Mouse (Mus musculus) right cerebral cortex, adult 2 months (tissue): ENCODE measurements around the gene Cnga1.
"Not testable (repeated sequence)": the region's sequence is repeated elsewhere in the genome, so short reads cannot be mapped to it uniquely, and the experiment has no call there.

Source experiments
- DNase-seq, 2 experiments: peaks; one replicate each; pipeline ENCODE4 v3.0.0; 2021 to 2022; ENCODE audit warnings: low spot score in 2 of 2

Cnga1 gene

DNA sequence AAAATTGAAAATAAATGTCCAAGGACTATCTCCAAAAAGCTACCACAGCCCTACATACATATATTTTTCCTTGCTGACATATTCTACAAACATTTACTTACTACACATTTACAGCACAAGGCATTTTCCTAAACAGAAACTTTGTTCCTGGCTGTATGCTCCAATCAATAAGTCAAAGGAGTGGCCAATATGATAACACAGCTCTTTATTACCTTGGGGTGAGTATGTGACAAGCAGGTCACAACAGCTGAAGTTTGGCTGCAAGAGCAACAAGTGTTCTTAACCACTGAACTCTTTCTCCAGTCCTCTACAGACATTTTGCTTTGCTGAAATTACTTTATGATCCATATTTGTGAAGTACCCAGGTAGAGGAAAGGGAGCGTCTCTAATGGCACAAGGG, 4.0 kb downstream of the Cnga1 start:
- DNase-seq = no peak

DNA sequence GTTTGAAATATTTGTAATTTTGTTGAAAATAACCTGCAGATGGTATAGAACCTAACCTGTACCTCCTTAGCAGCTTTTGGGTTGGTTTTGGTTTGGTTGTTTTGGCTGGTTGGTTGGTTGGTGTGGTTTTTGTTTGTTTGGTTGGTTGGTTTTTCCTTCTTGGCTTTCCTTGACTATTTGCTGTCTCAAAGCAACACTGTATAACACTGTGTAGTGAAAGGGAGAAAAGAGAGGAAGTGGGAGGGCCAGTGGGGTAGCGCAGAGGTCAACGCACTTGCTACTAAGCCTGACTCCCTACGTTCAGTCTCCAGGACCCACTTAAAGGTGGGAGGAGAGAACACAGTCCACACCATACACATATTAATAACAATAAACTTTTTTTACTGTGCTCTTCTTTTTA, 7.5 kb downstream of the Cnga1 start:
- DNase-seq = no peak

DNA sequence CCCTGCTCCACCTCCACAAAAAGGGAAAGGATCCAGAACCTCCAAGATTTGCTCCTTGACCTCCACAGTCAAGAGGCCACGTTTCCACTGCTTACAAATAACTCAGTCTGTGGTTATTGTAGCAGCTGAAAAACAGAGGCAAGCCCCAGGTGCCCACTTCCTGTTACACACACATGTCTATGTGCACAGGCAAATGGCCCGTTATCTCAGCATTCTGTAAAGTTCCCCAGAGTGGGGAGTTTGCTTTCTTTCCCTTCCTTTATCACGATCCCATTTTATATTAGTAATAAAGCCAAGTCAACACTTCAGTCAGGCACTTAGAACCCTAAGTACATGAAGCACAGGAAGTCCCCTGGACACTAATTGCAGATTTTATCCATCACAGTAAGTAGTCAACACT, 8.0 kb downstream of the Cnga1 start:
- no peak for DNase-seq

DNA sequence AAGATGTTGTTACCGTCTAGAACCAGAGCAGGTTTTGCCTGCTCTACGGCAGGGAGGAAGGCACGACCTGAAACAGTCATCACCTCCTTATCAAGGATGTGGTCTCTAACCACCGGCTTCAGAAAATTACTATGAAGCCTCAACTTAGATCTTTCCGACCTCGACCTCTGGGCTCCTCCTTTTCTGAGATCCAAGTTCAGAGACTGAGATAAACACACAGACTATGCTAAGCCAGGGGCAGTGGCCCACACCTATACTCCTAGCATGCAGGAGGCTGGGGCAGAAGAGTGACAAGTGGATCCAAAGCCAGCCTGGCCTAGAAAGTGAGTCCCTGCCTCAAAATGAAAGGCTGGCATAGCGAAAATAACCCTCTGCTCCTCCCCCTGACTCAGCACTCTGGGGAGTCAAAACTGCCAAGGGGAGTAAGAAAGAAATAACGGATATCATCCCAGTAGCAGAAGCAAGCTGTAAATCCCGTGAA, 9.2 kb downstream of the Cnga1 start:
- DNase-seq = no peak

DNA sequence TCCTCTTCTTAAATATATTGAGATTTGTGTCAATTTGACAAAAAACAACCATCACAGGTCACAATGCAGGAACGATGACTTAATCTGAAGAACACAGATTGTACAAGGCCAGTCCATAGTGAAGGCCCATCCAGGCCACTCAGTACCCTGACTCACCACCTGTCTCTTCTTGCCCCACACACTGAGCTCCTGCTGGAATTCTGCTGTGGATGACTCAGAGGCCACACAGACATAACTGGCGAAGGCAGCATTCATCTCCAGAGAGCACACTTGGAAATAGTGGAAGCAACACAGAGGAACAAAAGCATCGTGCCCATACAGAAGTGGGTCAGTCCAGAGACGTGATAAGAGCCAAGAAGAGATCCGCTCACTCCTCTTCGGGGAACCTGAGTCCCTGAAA, 14.0 kb downstream of the Cnga1 start:
- DNase-seq = no peak

DNA sequence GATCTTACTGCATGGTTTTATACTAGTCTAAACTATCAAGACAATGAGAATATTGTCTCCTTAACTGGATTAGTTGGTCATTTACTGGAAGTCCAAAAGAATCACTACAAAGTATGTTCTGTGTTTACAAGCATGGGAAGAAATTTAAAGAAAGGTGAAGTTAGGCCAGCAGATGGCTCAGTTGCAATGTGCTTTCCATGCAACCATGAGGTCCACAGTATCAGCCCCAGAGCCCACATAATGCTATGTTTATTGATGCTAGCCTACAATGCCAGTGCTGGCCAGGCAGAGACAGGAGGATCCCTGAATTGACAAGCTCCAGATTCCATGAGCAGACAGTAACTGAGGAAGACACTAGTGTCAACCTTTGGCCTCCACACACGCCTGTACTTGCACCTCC, 23.1 kb downstream of the Cnga1 start:
- no peak for DNase-seq

DNA sequence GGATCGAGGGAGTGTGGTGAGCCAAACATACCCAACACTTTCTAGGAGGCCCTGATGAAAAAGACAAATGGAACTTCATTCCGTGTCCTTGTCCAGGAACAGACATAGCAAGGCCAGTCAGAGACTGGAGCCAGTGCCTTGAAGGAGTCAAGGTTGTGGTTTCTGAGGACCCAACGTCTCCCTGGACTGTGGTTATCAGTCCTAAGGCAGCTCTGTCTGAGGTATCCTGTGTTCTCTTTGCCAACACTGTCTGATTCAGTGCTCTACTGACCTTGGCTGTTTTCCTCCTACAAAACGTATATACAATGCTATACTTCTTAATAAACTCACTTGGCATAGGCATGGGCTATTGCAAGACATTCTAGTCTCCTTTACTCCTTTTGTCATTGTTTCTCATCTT, 26.7 kb downstream of the Cnga1 start:
- DNase-seq = no peak

DNA sequence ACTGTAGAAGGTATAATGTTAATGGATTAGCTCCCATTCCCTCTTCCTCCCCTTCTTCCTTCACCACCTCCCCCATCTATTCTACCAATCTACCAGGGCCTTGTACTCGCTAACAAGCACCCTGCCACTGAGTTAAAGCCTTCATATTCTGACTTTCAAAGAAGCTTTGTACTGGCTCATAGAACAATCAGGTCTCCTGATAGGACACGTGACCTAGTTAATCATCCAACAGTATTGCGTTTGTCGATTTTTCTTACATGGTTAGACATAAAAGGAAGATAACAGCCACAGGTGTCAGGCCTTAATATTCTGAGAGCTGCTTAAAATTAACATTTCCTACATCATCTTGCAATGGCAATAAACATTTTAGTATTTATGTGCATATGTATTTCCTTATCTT, 40.9 kb downstream of the Cnga1 start:
- DNase-seq = no peak

DNA sequence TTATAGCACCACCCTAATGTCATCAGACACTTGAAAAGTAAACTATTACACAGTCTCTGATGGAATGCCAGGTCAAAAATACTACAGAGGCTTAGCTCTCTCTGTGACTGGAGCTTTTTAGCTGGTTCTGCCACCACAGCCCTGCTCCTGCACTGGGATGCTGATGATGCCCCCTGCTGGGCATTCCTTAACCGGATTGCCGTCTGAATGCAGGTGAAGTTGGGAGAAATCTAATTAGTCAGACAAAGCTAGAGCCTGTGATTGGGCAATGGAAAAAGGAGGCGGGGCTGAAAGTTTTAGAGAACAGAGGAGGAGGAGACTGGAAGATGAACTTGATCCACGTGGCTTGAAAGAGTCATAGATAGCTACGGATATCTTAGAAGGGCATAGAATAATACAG, 43.1 kb downstream of the Cnga1 start:
- peak in 1 of 2 experiments; percentile 16 for DNase-seq

DNA sequence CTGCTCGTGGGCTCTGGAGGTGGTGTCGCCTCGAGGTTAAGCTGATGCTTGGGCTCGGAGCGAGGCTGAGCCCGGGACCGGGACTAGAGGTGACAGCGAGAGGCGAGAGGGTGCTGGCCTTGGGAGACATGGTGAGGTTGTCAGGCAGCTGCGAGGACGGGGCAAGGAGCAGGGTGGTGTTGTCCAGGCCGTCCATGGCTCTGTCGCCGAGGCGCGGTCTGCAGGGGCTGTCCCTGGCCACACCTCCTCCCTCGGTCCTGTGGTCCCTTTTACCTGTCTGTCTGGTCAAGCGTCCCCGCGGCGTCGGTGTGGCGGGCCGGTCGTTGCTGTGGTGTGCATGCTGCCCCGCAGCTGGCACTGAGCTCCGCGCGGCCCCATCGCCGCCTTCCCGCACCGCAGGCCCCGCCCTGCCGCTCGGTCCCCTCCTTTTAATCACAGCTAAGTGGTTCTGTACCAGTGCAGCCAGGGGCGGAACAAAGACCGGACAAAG, 56.8 kb downstream of the Cnga1 start, which contains the start of gene Gm5868:
TSS of gene Gm5868 (minus strand) at position 360 of the 490 bp plus-strand sequence.
- DNase-seq = no peak

DNA sequence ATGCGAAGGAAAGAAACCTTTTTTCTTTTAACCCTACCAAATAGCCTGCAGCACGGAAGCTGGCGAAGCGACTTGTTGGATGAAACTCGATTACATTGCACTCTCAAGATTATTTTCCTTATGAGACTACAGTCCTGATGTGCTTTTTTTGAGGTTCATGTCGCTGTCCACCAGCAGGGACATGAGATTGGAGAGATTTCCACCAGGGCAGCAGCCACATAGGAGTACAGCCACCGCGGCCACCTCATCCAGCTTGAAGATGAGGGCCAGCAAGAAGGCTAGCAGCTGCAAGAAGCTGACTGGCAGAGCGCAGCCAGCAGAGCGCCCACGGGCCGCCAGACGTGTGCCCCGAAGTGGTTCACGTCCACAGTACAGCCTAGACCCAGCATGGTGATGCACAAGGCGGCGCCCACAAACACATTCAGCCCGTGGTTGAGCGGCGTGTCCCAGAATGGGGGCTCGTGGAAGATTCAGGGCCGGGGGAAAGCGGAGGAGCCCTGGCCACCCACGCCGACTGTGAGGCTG, 57.3 kb downstream of the Cnga1 start:
- not testable (repeated sequence) for DNase-seq

DNA sequence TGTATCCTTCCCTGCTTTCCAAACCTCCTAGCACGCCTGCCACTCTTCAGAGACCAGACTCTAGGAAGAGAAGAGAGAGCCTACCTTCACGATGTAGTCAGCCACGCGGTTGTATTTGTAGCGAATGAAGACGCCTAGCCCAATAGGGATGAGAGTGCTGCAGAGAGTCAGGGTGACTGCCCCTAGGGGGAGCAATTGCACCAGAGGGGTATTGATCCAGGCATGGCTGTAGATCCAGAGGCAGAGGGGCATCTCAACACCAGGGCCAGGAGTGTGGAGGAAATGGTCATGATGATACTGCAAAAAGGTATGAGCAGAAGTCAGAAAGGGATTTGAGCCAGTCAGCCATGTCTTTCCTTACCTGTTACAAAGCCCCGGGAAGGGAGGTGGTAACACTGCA, 58.0 kb downstream of the Cnga1 start:
- DNase-seq = not testable (repeated sequence)

DNA sequence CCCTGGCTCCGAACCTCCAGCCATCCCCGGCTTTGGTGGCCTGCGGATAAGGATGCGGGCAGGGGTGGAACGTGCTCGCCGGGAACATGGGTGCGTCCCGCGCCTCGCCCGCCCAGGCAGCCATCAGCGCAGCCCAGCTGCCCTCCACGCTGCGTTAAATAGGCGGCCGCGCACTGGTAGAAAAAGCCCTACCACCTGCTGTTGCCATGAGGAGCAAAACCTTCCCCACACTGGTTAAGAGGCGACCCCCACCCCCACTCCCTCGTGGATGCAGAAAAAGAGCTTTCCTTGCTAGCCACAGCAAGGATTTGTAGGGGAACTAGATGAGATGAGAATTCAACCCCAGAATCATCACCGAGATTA, 63.1 kb downstream of the Cnga1 start, which contains the start of gene Zar1:
TSS of gene Zar1 (minus strand) at position 285 of the 363 bp plus-strand sequence.
- DNase-seq = not testable (repeated sequence)

DNA sequence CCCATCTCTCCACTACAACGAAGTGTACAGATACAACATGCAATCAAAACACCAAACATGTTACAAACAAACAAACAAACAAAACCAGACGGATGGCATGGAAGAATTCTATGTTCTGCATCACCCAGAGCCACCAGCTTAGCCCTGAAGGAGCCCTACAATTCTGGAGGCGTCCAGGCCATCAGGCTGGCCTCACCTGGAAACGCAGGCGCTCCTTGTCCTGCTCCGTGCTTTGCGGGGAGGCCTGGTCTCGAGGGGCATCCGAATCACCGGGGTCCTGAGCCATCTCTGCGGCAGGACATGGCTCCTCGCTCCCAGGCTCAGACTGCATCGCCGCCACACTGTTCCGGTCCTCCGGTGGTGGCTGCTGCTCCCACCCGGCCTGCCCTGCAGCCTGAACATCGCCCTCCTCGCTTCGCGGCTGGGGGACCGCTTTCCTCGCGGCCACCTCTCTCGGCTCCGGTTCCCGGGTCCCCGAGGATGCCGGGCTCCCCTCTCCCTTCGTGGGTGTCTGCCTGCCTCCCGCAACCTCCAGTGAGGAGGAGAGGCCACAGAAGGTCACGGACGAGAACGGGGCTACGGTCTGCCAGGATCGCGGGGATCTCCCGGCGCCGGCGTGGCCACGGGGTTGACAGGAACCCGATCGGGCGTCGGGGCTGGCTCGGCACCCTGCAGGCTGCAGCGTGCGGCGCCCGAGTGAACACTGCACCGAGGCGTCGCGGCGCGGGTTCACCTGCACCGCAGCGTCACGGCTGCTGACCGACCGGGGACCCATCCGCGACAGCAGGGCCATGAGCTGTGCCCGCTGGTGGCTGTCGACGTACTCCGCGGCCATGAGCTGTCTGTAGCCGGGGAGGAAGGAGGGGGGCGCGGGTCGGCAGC, 63.7 kb downstream of the Cnga1 start:
- DNase-seq = not testable (repeated sequence)

DNA sequence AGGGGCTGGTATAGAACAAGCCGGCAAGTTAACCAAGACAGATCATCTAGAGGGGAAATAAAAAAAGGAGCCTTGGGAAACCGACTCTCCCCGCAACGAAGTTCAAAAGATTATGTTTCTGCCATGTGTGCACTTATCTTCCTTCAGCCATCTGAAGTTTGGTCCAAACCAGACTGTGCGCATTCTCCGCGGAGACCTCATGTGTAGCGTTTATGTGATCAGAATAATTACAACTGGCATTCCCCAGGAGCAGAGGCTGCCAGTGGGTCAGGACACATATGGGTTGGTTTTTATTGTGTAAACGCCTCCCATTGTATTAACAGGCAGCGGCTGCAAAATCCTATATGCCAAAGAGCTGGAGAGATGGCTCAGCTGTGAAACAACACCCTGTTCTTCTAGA, 64.5 kb downstream of the Cnga1 start:
- not testable (repeated sequence) for DNase-seq

DNA sequence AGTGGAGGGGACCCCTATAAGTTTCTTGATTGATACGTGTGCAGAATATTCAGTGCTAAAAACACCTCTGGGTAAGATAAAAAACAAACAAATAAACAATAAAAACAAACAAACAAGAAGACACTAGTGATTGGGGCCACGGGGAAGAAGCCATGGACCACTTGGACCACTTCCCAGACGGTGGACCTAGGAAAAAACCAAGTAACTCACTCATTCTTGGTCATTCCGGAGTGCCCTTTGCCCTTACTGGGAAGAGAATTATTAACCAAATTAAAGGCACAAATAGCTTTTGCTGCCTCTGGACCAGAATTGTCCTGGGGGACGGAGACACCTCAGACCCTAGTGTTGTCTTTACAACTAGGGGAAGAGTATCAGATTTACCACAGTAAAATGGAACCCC, 78.5 kb downstream of the Cnga1 start:
- DNase-seq = no peak

DNA sequence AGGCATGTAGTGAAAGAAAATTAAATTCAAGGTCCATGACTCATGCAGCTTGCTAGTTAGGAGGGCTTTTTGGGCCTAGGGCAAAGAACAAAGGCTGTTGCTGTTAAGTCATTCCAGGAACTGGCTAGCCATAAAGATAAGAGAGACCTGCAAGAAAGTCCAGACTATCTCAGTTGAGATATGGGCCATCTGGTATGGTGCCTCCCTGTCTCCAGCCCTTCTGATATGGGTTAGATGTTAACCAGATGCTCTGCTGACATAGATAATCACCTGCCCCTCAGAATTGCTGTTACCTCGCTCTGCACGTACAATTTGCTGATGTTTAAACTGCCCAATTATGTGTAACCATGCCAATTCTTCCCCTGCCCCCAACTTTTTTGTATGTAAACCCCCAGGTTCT, 80.9 kb downstream of the Cnga1 start:
- DNase-seq = not testable (repeated sequence)

DNA sequence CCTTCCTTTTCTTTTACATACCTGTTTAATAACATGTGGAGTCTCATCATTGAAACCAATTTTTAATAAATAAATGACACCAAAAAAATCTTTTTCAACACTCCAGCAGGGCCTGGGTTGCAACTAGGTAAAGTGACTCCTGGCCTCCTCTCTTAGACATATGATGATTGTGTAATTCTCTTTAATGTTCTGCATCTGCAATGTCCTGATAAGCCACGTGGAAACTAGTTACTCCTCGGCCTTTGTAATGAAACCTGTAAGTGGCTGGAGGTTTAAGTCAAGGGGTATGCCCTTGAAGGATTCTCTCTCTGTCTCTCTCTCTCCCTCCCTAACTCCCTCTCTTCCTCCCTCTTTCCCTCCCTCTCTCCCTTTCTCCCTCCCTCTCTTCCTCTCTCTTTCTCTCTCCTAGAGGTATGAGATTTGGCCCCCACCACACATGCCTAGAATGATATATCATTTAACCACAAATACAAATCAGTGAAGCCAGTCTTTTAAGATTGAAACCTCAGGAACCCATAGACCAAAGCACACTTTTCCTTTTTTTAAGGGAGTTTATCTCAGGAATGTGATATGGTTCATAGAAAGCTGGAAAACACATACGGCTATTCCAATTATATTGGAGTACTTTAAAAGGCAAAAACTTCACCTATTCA, 83.0 kb downstream of the Cnga1 start:
- DNase-seq = no peak

DNA sequence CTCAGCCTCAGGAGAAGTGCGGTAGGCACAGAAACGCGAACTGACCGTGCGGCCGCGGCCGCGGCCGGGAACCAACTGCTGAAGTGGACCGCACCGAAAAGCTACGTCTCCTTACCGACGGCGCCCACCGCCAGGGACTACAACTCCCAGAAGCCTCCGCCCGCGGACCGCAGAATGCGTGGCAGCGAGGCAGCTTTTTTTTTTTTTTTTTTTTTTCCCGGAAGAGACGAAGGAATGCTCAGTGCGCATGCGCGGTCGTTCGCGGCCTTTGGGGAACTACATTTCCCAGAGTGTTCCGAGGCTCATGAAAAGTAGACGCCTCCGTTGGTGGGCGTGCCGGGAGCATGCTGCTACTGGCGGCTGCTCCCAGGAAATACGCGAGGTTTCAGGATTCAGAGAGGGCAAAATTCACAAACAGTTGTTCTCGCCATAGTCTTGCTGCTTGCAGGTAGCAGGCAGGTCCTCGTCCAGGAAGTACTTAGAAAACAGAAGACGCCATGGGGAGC, 84.5 kb downstream of the Cnga1 start, which contains the start of gene Nfxl1:
TSS of gene Nfxl1 (minus strand) at position 141 of the 506 bp plus-strand sequence.
- peak; percentile 97 to 98 for DNase-seq

DNA sequence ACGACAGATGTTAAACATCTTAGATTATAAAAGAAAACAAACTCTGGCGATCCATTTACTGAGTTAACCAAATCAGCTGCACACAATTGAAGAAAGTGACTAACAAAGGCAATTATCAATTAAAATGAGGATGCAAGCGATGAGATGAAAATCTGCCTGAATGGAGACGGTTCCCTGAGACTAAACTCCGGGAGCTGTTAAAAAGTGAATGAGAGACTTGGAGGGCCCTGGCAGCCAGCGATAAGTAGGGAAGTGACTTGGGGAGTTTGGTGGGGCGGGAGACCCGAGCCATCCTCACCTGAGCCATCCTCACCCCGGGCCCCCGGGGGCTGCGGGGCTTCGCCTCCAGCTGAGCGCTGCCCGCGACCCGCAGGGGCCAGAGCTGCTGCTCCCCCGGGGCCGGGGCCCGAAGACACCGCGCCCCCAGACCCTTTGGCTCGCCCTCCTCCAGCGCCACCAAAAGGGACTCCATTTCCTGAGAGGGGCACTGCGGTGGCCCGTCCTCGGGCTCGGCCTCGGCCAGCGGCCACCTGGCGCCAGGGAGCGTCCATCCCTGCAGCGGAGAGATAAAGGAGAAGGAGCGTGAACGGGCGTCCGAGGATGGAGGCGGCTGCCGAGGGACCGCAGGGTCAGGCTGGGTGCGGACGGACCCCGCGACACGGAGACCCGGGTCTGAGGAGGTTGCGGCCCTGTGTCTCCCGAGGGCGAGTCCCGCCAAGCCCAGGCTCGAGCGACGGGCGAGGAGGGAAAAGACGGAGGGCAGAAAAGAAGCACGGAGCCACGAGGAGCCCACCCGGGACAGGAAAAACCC, 85.2 kb downstream of the Cnga1 start:
- peak in 1 of 2 experiments; percentile 7 for DNase-seq

DNA sequence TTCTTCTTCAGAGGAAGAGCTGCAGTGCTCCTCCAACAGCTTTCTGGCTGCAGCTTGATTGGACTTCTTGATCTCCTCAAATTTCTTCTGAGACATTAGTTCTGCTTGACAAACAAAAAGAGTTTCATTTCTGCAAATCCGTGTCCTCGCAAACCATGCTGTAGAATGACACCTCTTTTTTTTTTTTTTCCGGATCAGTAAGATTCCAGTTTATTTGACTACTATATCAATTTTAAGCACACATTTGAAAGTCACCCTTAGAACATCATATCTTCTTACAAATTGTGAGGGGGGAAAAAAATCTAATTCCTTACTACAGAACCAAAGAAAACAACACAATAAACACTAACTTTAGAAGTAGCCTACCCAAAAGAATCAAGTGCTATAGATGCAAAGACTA, 87.8 kb downstream of the Cnga1 start:
- DNase-seq = no peak
